Mouse (Mus musculus) left cerebral cortex, postnatal 36 days (tissue): ENCODE results near the gene Dpm2. TPM values are rescaled to one million over a fixed set of nuclear protein-coding genes. Genes with fewer than 3 reads are reported as not detected.

Source experiments
- DNase-seq, 2 experiments: peaks; one replicate each; pipeline ENCODE4 v3.0.0; 2021 to 2022; ENCODE audit warnings: low spot score in 2 of 2, mixed read lengths in 1 of 2
- intact Hi-C: fragments of 180-260 bp; cut with DNase I; formaldehyde crosslinking; loops from one replicate; pipeline ENCODE4 v1.15.1; 2025
- total RNA-seq, 2 experiments: library from RNA; stranded (reverse); gene quantifications; 2 replicates each; pipeline ENCODE4 v1.2.3; 2021

Dpm2 gene
- total RNA-seq = 10 to 100 TPM; 74.8 to 77.0 TPM

DNA sequence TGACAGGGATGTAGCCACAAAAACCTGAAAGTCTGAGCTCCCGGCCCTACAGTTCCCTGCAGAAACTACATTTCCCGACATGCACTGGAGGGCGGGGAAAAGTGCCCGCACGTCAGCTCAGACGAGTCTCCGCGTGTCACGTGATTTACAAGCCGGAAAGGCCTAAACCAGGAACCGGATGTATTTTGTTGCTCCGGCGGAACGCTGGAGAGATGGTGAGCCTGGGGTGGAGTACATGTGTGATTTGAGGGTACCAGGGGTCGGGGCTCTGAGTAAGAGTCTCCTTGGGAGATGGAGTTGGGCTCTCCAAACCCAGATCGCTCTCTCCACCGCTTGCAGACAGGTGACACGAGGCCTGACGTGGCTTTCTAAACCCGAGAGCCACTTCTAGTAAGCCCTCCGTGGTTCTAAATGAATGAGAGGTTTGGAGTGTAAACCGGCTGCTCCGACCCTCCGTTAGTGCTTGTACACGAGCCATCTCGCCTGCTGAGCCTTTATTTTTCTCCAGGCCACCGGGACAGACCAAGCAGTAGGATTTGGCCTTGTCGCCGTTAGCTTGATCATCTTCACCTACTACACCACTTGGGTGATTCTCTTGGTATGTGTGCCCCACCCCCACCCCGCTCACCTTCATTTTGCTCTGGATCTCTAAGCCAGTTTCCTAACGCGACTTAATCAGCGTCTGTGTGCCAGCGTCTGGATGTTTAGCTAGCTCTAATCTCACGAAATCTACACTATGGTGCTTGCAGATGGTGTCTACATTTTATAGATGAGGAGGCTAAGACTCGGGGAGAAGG lies at the start of gene Dpm2:
Gene Dpm2, plus strand, starts transcription at position 161 of the 797 bp plus-strand sequence.
- DNase-seq = peak; percentile 87 to 90
- intact Hi-C loops = no loop called here

GRCm38 (mm10) chr2:32524536-32525031 lies 46.1 kb upstream of the Dpm2 start:
- intact Hi-C loops = no loop called here
- no peak for DNase-seq

GRCm38 (mm10) chr2:32525816-32526215 lies 44.8 kb upstream of the Dpm2 start:
- intact Hi-C loops = no loop called here
- DNase-seq = no peak

GRCm38 (mm10) chr2:32527468-32527966 lies 43.1 kb upstream of the Dpm2 start:
- no peak for DNase-seq
- intact Hi-C loops = no loop called here

- intact Hi-C loops = no loop called here
- DNase-seq = no peak
These were observed 42.3 kb upstream of the Dpm2 start for GRCm38 (mm10) chr2:32528326-32528725.

GRCm38 (mm10) chr2:32530479-32530878 lies 40.2 kb upstream of the Dpm2 start:
- intact Hi-C loops = no loop called here
- DNase-seq = no peak

DNA sequence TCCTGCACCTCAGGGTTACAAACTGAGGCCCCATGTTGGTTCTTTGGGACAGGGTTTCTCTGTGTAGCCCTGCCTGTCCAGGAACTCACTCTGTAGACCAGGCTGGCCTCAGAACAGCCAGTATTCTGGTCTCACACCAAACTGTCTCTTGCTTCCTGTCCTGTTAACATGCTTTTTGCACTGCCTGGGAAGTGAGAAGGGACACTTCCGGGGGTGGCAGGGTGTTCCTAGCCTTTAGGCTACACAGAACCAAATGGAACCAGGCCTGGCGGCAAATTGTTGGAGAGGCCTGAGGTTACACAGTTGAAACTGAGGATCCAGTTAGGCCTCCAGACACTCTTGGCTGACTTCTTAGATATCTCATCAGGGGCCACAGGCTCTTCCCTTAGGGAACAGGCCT lies 37.5 kb upstream of the Dpm2 start:
- intact Hi-C loops = no loop called here
- DNase-seq = no peak

GRCm38 (mm10) chr2:32534061-32534732 lies 36.5 kb upstream of the Dpm2 start:
- DNase-seq = no peak
- intact Hi-C loops = no loop called here

- intact Hi-C loops = loop anchor here (5.0 kb wide), 1 partner anchor 48 kb away; no protein-coding TSS in a partner anchor
- DNase-seq = peak; percentile 99
These were observed 35.8 kb upstream of the Dpm2 start, which contains the start of gene Fam102a for GRCm38 (mm10) chr2:32534733-32535471. Gene Fam102a, plus strand, starts transcription at chr2:32535332.

DNA sequence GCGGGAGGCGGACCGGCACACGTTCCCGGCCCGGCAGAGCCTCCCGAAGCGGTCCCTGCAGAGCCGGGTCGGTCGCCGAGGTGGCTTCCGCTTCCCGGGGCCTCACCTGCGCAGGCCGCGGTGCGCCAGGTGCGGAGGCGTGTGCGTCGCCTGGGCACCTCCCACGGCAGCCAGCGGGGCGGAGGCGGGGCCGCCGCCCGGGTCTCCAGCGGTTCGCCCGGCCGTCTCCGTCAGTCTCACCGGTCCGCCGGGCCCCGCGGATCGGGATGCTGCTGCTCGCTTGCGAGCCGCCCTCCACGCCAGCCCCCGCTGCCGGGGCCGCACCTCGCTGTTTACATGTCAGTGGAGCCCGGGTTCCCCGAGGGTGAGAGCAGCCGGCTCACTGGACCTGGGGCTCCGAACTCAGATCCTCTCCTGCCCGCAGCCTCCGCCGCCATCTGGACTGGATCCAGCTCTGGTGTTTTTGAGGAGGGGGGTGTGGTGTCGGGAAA lies 35.1 kb upstream of the Dpm2 start:
- intact Hi-C loops = loop anchor here (5.0 kb wide), 1 partner anchor 48 kb away; no protein-coding TSS in a partner anchor

GRCm38 (mm10) chr2:32536086-32536633 lies 34.5 kb upstream of the Dpm2 start:
- DNase-seq = no peak
- intact Hi-C loops = loop anchor here (2.0 to 5.0 kb wide), 2 partner anchors 31 to 49 kb away; no protein-coding TSS in a partner anchor

More for the DNA sequence above, 35.1 kb upstream of the Dpm2 start:
- DNase-seq = peak in 1 of 2 experiments; percentile 66

DNA sequence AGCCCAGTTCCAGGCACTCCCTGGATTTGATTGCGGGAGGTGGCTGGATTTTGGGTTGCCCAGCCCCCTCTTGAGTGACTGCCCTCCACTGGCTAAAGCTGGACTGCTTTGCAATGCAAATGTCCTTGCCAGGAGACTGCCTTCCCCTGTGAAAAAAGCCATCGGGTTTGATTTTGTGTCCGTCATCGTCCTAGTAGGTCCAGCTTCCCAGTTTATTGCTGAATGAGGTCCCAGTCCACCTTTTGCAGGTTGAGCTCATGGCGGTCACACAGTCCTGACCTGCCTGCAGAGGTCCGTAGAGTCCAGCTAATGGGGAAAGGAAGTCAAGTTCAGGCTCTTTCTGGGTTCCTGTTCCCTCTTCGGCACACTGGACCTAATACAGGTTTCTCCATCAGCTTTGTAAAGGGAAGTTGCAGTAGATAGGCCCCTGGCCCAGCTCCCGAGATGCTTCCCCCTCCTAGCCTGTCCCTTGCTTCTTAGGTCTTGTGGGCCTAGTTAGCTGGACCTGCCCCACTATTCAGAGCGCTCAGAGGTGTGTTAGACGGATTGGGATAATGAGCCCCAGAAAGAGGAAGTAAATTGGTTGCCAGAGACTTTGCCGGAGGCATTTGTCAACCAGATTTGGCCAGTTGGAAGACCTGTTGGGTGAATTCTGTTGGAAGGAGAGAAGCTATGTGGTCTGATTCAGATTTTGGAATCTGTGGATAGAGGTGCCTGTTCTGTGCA lies 33.9 kb upstream of the Dpm2 start:
- intact Hi-C loops = loop anchor here (2.0 to 5.0 kb wide), 2 partner anchors 30 to 49 kb away; no protein-coding TSS in a partner anchor
- peak; percentile 52 to 65 for DNase-seq

- no peak for DNase-seq
- intact Hi-C loops = loop anchor here (2.0 to 5.0 kb wide), 2 partner anchors 29 to 50 kb away; no protein-coding TSS in a partner anchor
These were observed 33.2 kb upstream of the Dpm2 start for GRCm38 (mm10) chr2:32537360-32537905.

GRCm38 (mm10) chr2:32537941-32538340 lies 32.7 kb upstream of the Dpm2 start:
- no peak for DNase-seq
- intact Hi-C loops = loop anchor here (2.0 to 5.0 kb wide), 2 partner anchors 29 to 51 kb away; no protein-coding TSS in a partner anchor

DNA sequence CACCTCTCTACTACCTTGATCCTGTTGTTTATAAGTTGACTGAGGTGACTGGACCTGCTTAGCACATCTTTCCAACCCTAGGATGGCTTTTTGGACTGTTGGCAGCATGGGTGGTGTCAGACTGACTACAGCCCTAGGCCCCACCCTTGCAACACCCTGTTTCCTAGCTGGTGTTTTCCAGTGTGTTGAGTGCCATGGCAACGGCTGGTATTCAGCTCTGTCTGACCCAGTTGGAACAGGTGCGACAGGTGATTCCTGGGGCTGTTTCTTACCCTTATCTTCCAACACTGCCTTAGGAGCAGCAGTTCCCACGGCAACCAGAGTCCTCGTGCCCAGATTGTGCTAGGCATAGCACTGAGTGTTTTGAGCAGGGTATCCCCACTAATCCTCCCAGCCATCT lies 32.2 kb upstream of the Dpm2 start:
- intact Hi-C loops = loop anchor here (5.0 kb wide), 1 partner anchor 51 kb away; no protein-coding TSS in a partner anchor
- DNase-seq = no peak

- intact Hi-C loops = loop anchor here (5.0 kb wide), 1 partner anchor 52 kb away; no protein-coding TSS in a partner anchor
- DNase-seq = no peak
These were observed 31.1 kb upstream of the Dpm2 start for GRCm38 (mm10) chr2:32539452-32539981.

DNA sequence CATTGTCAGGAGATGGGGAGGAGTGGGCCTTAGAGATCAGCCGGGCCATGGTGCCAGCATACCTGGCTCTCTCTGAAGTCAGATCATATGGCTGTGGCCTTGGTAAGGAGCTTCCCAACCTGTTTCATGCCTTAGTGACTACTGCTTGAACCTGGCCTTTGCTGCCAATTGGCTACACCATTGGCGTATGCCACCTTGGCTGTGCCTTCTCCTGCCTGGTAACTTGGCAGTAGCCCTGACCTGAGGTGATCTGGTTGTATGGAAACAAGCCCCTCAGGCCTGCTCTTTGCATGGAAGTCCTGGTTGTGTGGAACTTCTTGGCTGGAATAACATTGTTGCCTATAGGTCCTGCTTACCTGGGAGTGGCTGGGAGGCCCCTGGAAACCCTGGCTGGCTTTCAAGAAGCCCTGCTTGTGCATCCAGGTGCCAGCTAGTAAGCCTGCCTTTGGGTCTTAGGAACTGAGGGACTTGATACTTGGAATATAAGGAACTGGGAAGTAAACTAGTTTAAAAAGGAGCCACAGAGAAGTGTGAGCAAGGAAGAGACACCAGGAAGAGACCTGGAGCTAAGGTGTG lies 29.2 kb upstream of the Dpm2 start:
- intact Hi-C loops = no loop called here
- no peak for DNase-seq
